Mouse (Mus musculus): ENCODE results near the gene Rer1.

DNA sequence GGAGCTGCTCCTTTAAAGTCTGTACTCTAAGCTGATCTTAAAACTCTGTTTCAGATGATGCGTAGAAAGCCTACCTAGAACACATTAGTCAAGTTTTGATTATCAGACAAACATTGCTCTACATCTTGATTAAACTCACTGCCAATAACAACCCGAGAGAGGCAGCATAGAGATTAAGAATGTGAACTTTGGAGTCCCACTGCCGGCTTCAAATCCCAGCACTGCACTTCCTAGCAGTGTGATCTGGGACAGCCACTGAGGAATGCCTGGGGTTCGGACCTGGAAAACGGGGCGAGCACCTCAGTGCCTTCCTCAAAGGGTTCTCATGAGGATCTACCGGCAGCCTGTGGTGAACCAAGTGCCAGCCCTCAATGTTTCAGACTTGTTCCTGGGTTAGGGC, 1.8 kb downstream of the Rer1 start:
- TF ChIP-seq CTCF (IDR thresholded peaks at IDR 0.05; ENCODE audit: low read depth) = no peak
- TF ChIP-seq EP300 (IDR thresholded peaks at IDR 0.05; ENCODE audit: low read depth) = no peak

All from heart, postnatal 0 days (tissue).